Mouse (Mus musculus) left cerebral cortex, postnatal 25 days (tissue): ENCODE results near the gene Ptpn3. TPM values are rescaled to one million over a fixed set of nuclear protein-coding genes. Genes with fewer than 3 reads are reported as not detected.
"Not testable (repeated sequence)": the region's sequence is repeated elsewhere in the genome, so short reads cannot be mapped to it uniquely, and the experiment has no call there.

ENCODE experiments used
- DNase-seq, 2 experiments: peaks; one replicate each; pipeline ENCODE4 v3.0.0; 2022; ENCODE audit warnings: low spot score in 2 of 2, mixed read lengths in 1 of 2
- intact Hi-C: fragments of 180-260 bp; cut with DNase I; formaldehyde crosslinking; loops from one replicate; pipeline ENCODE4 v1.15.1; 2025
- total RNA-seq, 2 experiments: library from RNA; stranded (reverse); gene quantifications; 2 replicates each; pipeline ENCODE4 v1.2.3; 2021

Gene Ptpn3
- total RNA-seq, 2 experiments from 2014 or later, result 59.8 to 68.8 TPM

DNA sequence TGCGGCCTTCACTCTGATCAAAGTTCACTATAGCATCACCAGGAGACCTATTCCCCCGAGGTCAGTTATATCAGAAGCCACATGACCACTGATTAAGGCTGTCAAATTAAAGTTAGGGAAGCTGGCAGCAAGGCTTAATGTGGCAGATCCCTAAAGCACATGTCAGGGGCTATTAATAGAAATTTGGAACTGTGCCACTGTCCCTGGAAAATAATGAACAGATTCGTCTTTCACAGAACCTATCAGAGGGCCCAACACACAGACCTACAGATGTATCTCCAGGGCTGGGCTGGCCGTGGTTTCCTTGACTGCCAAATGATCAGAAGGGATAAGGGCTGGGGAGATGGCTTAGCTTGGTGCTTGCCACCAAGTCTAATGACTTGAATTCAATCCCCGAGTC, 65.1 kb downstream of the Ptpn3 start:
- intact Hi-C loops, result no loop called here
- no peak for DNase-seq

DNA sequence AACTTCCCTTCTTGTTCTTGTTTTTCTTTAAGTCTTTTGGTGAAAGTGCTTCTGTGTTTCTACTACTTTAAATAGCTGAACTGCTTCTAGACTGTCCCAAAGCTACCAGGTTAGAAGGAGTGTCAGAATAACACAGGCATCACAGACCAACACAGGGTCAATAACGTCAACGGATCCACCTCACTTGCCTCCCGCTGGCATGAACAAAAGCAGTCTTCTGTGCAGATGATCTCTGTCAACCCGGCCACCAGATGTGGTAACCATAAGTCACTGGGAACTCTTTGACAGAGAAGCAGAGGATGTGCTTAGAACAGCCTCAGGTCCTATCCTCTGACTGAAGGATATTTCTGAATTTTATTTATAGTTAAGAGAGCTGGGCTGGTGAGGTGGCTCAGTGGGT, 65.9 kb downstream of the Ptpn3 start:
- DNase-seq, result no peak
- intact Hi-C loops, result no loop called here

DNA sequence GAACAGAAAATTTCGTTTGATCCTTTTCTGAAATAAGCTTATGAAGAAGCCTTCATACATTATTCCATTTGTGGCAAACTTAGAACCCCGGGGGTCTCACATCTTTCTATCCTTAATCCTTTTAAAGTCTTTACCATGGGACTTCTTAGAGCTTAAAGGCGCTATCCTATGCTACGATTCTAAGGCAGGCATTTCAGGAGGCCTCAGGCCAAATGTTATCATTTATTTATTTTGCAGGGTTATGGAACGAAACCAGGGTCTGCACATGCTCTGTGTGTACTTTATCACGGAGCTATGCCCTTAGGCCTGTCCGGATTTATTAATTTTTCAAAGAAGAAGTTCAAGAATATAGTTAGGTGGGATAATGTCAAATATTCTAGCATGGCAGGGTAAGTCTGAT, 67.3 kb downstream of the Ptpn3 start:
- DNase-seq, result no peak
- intact Hi-C loops, result no loop called here

DNA sequence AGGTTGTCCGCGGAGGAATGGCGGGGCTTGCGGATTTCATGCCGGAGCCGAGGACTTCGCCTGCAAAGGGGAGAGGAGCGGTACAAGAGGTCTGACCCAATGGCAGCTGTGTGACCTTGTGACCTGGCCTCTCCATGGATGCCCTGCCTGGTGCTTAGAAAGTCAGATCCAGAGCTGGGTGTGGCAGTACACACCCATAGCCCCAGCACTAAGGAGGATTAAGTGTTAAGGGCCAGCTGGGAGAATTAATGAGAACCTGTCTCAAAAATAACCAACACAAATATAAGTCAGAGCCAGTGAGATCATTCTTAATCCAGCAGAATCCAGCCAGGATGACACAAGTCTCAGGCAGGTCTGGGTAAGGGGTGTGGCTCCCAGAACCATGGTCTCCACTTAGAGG, 69.2 kb downstream of the Ptpn3 start:
- intact Hi-C loops, result no loop called here

DNA sequence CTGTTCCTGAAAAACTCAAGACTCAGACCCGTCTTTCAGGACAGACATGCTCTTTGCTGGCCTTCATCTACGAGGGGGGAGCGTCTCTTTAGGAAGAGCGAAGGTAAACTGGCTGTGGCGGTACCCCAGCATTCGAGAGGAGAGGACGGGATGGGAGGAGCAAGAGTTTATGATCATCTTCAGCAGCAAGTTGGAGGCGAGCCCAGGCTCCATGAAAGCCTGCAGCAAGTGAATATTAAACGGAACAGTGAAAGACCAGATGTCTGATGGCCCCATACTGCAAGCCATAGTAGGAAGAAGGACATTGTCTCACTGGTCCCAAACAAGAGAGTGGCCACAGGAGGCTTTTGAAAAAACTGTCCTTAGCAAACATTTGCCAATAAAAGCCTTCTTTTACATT, 70.3 kb downstream of the Ptpn3 start:
- DNase-seq, result no peak

More for the DNA sequence above, 69.2 kb downstream of the Ptpn3 start:
- no peak for DNase-seq

DNA sequence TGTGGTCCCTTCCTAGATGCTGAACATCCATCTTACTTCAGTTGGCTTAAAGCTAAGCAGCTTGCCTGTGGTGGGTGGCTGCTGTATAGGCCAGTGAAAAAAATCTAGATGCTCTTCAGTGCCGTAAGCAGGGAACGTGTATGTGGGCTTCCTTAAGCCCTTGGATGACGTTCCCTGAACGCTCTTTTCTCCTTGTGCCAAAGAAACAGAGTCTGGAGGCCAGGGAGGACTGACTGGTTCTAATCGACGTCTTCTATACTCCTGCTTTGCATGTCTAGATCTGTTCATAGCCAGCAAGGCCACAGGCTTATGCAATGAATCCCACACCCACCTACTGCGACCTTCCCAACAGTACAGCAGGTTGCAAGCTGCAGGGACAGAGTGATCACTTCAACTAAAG, 71.3 kb downstream of the Ptpn3 start:
- peak in 1 of 2 experiments; percentile 72 for DNase-seq
- intact Hi-C loops, result no loop called here

More for the DNA sequence above, 70.3 kb downstream of the Ptpn3 start:
- intact Hi-C loops, result no loop called here

DNA sequence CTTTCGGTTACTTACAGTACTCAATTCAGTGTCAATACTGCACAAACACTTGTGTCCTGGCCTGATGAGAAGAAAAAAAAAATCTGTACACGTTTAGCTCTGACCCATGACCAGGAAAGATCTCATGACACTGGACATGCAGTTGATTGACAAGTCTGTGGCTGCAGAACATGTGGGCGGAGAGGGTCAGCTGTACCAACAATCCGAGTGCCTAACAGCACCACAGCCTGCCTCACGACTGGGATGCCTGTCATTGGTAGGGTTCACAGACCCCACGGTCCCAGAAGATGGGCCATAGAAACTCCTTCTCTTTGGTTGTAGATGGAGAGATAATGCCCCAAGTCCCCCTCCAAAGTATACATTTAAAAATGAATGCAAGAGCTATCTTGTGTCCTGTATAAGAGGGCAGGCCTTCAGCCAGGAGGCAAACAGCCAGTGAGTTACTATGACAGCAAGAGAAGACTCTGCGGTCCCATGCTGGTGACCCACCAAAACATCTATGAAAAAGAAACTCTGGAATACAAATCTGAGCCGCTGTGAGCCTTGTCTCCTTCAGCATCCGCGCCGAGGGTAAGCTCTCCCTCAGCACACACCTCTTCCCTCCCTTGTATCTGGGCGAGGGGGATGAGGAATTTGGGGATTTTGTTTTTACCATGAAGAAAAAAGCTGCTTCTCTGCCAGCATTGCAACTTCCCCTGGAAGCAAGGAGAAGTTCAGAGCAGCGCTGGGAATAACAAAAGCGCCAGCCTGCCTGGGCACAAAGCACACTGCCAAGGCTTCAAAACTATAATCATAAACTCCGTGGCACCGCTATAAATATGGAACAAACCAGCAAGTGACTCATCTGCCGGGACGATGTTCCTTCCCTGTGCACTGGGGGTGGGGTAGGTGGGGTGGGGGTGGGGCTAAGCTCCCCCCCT, 72.8 kb downstream of the Ptpn3 start:
- DNase-seq, result peak in 1 of 2 experiments; percentile 87
- intact Hi-C loops, result loop anchor here (1.0 kb wide), 2 partner anchors 73 to 91 kb away; no protein-coding TSS in a partner anchor

DNA sequence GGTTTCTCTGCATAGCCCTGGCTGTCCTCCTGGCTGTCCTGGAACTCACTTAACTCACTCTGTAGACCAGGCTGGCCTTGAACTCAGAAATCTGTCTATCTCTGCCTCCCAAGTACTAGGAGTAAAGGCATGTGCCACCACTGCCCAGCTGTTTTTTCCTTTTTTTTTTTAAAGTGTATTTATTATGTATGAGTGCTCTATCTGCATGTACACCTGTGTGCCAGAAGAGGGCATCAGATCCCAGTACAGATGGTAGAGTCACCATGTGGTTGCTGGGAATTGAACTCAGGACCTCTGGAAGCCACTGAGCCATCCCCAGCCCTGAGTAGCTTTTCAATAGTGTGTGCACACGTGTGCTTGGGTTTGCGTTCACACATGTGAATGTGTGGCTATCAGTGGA, 76.9 kb downstream of the Ptpn3 start:
- intact Hi-C loops, result no loop called here
- no peak for DNase-seq

DNA sequence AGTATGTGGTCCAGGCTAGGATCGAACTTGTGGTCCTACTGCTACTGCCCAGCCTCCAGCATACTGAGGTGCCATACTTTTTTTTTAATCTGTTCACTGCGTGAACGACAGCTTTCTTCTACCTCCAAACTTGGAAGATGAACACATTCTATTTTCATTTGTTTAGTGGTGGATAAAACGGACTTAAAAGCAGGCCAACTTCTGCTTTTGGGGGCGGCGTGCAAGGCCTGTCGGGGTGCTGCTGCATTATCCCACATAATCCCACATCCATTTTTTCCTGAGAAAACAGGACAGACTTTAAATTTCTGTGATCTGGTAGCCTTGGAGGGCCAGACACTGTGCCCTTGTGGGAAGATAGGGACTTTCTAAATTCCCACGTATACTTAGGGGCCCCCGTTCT, 83.9 kb downstream of the Ptpn3 start:
- intact Hi-C loops, result no loop called here
- peak in 1 of 2 experiments; percentile 80 for DNase-seq

DNA sequence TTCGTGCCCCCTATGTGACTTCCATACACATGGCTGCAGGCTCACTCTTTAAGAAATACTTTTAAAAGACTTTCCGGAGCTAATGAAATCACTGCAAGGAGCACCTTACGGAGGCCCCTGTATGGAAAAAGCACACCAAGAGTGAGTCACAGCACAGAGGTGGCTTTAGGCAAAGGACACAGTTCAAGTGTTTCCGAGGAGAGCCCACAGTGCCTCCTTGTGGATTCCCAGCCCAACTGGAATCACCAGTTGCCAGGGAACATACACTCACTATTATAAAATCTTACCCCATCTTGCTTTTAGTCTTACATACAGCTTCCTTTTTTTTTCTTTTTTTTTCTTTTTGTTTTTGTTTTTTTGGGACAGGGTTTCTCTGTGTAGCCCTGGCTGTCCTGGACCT, 85.1 kb downstream of the Ptpn3 start:
- DNase-seq, result no peak
- intact Hi-C loops, result no loop called here

DNA sequence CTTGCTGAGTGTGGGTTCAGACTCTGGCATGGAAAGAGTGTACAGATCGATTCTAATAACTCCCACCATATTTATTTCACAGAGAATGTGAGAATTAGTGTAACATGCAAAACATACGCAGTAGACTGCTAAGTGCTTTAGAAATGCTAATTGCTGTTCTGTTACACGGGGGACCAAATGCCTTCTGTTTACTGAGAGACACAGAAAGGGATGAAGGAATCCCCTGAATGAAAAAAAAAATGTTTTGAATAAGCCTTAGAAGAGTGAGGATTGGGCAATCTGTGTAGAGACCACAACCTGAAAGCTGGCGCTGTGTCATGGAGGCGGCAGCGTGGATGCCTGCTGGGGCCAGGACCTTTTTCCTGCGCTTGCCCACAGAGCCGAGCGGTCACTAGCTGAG, 86.8 kb downstream of the Ptpn3 start:
- intact Hi-C loops, result no loop called here
- no peak for DNase-seq

DNA sequence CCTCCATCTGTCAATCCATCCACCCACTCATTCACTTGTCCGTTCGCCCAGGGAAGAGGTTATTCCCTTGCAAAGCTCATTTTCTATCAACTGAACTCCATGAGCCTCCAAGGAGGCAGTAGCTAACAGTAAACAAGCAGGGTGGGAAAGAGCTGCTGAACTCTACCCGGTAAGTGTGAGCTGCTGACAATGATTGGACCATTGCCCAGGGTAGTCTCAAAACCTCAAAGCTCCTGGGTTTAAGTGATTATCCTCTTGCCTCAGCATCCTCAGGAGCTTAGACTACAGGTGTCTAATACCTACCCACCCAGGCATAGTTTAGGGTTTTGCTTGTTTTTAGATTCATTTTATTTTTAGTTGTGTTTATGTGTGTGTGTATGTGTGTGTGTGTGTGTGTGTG, 87.5 kb downstream of the Ptpn3 start:
- intact Hi-C loops, result no loop called here
- no peak for DNase-seq

DNA sequence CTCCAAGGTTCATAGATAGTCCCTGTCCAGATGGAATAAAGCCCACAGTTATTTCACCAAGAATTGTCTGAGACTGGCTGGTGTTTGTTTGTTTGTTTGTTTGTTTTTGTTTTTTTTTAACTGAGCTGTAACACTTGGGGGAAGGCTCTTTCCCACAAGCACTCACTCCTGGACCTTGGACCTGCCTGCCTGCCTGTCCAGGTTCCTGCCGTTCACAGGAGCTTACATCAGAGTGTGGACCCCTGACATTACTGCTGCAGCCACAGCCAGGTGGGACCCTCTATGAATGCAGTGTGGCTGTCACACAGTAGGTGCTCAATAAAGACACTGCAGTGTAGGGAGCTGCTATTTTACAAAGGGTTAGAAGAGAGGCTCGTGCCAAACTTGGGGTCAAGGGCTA, 89.9 kb downstream of the Ptpn3 start:
- no peak for DNase-seq
- intact Hi-C loops, result no loop called here

DNA sequence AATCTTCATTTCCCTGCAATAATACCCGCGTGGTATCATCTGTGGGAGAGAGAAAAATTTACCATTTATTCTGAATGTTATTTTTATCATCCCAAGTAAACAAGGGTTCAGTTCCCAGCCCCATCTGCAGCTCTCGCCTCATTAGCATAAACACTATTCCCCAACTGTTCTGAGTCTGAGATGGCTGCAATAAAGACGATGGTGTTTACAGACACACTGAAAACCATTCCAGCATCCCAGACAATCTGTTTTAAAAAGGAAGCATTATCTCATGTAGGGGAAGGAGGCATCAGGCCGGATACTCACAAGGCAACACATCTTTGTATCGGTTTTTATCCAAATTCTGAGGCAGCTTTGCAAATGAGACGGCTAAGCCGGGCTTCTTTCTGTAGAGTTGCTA, 95.7 kb downstream of the Ptpn3 start:
- DNase-seq, result no peak
- intact Hi-C loops, result no loop called here

DNA sequence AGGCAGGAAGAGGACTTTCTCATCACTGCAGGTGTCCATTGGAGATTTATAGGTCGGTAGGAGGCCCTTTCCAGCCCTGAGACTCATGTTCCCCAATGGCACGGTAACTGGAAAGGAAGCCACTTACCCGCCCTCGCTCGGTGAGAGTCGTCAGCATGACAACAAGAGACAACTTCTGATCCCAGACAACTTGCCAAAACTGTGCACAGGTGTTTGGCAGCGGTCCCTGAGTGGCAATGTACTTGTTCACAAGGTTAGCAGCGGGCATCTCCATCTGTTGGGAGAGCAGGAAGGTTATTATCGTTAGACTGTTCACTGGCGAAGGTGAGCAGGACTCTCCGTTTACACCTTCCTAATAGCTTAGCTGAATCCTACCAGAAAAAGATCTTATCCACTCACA, 96.9 kb downstream of the Ptpn3 start:
- intact Hi-C loops, result no loop called here
- no peak for DNase-seq

DNA sequence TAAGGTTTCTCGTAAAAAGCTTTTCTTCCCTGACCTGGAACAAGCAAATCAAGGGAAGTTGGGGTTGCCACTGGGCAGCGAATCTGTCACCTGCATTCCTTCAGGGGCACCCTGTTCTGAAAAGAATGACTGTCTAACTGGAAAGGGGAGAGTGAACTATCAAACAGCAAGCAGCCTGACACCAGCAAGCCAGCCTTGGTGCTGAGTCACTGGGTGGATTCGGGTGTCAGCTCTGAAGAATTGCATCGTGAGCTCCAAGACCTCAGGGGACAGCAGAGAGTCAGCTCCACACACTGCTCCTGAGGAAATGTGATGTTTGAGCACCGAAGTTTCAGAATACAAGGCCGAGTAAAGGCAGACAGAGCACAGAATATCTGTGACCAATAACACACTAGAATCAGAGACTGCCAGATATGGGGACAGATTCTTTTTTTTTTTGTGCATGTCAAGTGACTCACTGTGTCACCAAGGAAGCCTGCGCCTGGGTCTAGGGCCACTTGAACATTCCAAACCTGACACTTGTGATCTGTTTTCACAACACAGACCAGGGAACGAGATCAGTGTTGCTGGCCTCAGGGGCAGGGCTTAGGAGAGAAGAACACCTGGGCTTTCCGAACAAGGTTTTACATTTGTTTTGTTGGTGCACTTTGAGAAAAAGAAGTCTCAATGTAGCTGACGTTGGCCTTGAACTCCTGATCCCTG, 98.8 kb downstream of the Ptpn3 start:
- intact Hi-C loops, result no loop called here
- DNase-seq, result peak in 1 of 2 experiments; percentile 16

DNA sequence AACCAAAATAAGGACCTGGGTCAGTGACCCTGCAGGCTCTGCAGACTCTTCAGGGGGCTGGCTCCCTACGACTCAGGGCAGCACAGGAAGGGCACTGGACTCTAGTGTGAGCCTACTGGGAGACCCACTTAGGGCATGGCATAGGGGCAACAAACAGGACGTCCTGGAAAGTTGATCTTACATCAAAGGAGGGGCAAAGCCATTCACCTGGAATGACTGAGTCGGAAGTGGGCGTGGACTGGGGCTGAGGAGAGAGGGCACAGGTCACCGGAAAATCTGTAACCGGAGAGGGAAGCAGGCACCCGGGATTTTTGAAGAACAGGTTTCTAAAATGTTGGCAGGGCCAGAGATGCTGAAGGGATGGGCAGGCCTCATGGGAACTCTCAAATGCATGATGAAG, 99.5 kb downstream of the Ptpn3 start:
- no peak for DNase-seq
- intact Hi-C loops, result no loop called here

DNA sequence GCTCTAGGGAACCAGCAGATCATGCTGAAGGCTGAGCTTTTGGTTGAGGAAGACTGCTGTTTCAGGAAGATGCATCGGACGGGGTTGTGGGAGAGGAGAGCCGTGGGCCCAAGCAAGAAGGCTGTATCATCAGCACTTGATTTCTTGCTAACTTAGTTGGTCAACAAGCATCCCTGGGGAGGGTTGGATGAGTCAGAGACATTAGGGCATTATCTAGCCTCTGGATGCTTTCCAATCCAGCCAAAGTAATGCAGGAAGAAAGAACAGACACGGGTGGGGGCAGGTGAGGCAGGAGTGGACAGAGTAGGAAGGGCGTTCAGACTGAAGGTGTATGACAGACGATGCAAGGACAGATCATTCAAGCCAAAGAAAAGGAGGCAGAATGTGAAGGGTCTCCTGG, 101.0 kb downstream of the Ptpn3 start:
- intact Hi-C loops, result no loop called here
- DNase-seq, result no peak

DNA sequence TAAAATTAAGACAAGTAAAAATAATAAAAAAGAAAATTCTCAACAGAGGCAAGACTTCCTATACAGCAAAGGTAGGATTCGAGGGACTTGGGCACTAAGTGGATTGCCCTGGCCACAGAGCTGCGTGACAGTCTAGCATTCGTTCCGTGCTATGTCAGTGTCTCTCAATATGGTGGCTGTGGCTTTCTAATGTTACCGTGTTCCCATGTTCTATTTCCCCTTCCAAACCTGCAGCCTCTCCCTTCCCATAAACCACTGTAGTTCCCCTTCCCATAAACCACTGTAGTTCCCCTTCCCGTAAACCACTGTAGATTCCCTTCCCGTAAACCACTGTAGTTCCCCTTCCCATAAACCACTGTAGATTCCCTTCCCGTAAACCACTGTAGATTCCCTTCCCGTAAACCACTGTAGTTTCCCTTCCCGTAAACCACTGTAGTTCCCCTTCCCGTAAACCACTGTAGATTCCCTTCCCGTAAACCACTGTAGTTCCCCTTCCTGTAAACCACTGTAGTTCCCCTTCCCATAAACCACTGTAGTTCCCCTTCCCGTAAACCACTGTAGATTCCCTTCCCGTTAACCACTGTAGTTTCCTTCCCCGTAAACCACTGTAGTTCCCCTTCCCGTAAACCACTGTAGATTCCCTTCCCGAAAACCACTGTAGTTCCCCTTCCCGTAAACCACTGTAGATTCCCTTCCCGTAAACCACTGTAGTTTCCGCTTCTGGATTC, 102.8 kb downstream of the Ptpn3 start:
- DNase-seq, intact Hi-C loops: not testable (repeated sequence)

DNA sequence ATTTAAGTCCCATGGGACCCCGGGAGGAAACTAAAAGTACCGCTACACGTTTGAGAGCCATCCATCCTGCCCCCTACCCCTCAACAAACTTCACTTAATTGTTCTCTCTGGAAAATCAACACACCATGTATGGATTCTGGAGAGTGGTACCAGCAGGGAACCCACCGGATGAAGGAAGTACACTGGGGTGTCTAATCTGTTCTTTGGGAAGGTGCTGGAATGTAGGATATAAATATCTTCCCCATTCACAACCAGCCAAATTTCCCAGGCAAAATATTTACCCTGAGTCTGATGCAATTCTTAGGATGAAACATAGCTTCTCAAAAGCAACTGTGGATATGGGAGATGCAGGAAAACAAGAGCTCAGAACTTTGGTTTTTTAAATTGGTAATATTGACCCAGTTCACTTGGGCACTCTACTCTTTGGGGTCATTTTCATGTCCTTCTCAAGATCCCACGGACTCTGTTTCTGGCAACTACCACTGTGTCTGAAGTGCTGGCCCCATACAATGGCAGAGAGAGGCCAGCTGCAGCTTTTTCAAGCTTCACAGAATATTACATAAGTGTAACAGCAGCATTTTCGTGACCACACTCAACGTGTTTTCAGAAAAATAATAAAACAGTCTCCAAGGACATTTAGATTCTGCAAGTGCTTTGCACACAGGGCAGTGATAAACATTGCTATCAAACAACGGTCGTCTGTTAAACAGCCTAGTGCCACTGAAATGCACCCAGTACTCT, 109.9 kb downstream of the Ptpn3 start:
- intact Hi-C loops, result no loop called here
- peak in 1 of 2 experiments; percentile 19 for DNase-seq
